Mouse (Mus musculus): ENCODE data around the gene Rtn4rl1. TPM values are rescaled to one million over a fixed set of nuclear protein-coding genes. Genes with fewer than 3 reads are reported as not detected.

Rtn4rl1 gene
- polyA plus RNA-seq, 1 experiment from 2014 or later: 1.1 TPM

- Histone ChIP-seq H3K27ac (ENCODE audit: low read depth) (no peak overlapping the region), H3K36me3 (ENCODE audit: insufficient read depth) (no peaks in the 10 kb centered on the region), H3K27me3 (ENCODE audit: insufficient read depth, low read length) (peaks cover 37% of the 10 kb centered on the region), H3K9me3 (ENCODE audit: low read depth, low read length) (no peaks in the 10 kb centered on the region), H3K4me3 (ENCODE audit: low read depth, low read length) (no peak overlapping the region), H3K9ac (no peak overlapping the region), H3K4me2 (no peak overlapping the region), H3K4me1 (ENCODE audit: insufficient read depth) (peaks cover 13% of the 10 kb centered on the region)
- no peak for TF ChIP-seq CTCF (IDR thresholded peaks at IDR 0.05; ENCODE audit: low read depth)
- WGBS: 73% methylated on average over 7 of the region's 7 CpGs
- ATAC-seq (ENCODE audit: insufficient read depth) (no peak), DNase-seq (no peak)
These were observed 84.5 kb downstream of the Rtn4rl1 start for GRCm38 (mm10) chr11:75278115-75278514.

- no peak for DNase-seq
- H3K4me1 ChIP-seq (ENCODE audit: insufficient read depth): peaks cover 13% of the 10 kb centered on the region
- 15% methylated on average over 4 of the region's 4 CpGs for WGBS
- no peak for ATAC-seq (ENCODE audit: insufficient read depth)
- H3K36me3 ChIP-seq (ENCODE audit: insufficient read depth): no peaks in the 10 kb centered on the region
- H3K9ac ChIP-seq: peak overlapping the region; percentile 38; the same call in 1 of the 2 replicates
- peaks cover 42% of the 10 kb centered on the region for H3K27me3 ChIP-seq (ENCODE audit: insufficient read depth, low read length)
- no peak overlapping the region for H3K27ac ChIP-seq (ENCODE audit: low read depth)
- H3K4me3 ChIP-seq (ENCODE audit: low read depth, low read length): peak overlapping the region; percentile 26
- H3K4me2 ChIP-seq: peak overlapping the region; percentile 57
- no peak for TF ChIP-seq CTCF (IDR thresholded peaks at IDR 0.05; ENCODE audit: low read depth)
- H3K9me3 ChIP-seq (ENCODE audit: low read depth, low read length): no peaks in the 10 kb centered on the region
These were observed 85.4 kb downstream of the Rtn4rl1 start for GRCm38 (mm10) chr11:75279013-75279341.

GRCm38 (mm10) chr11:75279342-75280065 is 85.9 kb downstream of the Rtn4rl1 start:
- Histone ChIP-seq H3K9ac (peak overlapping the region; percentile 38; the same call in 1 of the 2 replicates), H3K4me1 (ENCODE audit: insufficient read depth) (peaks cover 13% of the 10 kb centered on the region), H3K9me3 (ENCODE audit: low read depth, low read length) (no peaks in the 10 kb centered on the region), H3K4me2 (peak overlapping the region; percentile 57), H3K4me3 (ENCODE audit: low read depth, low read length) (peak overlapping the region; percentile 26), H3K27ac (ENCODE audit: low read depth) (no peak overlapping the region), H3K36me3 (ENCODE audit: insufficient read depth) (no peaks in the 10 kb centered on the region), H3K27me3 (ENCODE audit: insufficient read depth, low read length) (peaks cover 42% of the 10 kb centered on the region)
- DNase-seq (peak; percentile 44), ATAC-seq (ENCODE audit: insufficient read depth) (no peak)
- TF ChIP-seq CTCF (IDR thresholded peaks at IDR 0.05; ENCODE audit: low read depth): no peak
- 10% methylated on average over 16 of the region's 16 CpGs for WGBS

- Histone ChIP-seq H3K27ac (ENCODE audit: low read depth) (no peak overlapping the region), H3K9ac (no peak overlapping the region), H3K27me3 (ENCODE audit: insufficient read depth, low read length) (peaks cover 42% of the 10 kb centered on the region), H3K36me3 (ENCODE audit: insufficient read depth) (no peaks in the 10 kb centered on the region), H3K4me2 (no peak overlapping the region), H3K4me1 (ENCODE audit: insufficient read depth) (peaks cover 13% of the 10 kb centered on the region), H3K9me3 (ENCODE audit: low read depth, low read length) (no peaks in the 10 kb centered on the region), H3K4me3 (ENCODE audit: low read depth, low read length) (no peak overlapping the region)
- no peak for TF ChIP-seq CTCF (IDR thresholded peaks at IDR 0.05; ENCODE audit: low read depth)
- ATAC-seq (ENCODE audit: insufficient read depth) (no peak), DNase-seq (no peak)
- 55% methylated on average over 5 of the region's 5 CpGs for WGBS
These were observed 86.5 kb downstream of the Rtn4rl1 start for GRCm38 (mm10) chr11:75280066-75280410.

- Histone ChIP-seq H3K4me2 (no peak overlapping the region), H3K36me3 (ENCODE audit: insufficient read depth) (no peaks in the 10 kb centered on the region), H3K9me3 (ENCODE audit: low read depth, low read length) (no peaks in the 10 kb centered on the region), H3K4me3 (ENCODE audit: low read depth, low read length) (no peak overlapping the region), H3K4me1 (ENCODE audit: insufficient read depth) (peaks cover 11% of the 10 kb centered on the region; the same call in 1 of the 2 replicates), H3K27me3 (ENCODE audit: insufficient read depth, low read length) (peaks cover 42% of the 10 kb centered on the region), H3K27ac (ENCODE audit: low read depth) (no peak overlapping the region), H3K9ac (no peak overlapping the region)
- 53% methylated on average over 5 of the region's 5 CpGs for WGBS
- ATAC-seq (ENCODE audit: insufficient read depth): no peak
- DNase-seq: no peak
- TF ChIP-seq CTCF (IDR thresholded peaks at IDR 0.05; ENCODE audit: low read depth): no peak
These were observed 86.9 kb downstream of the Rtn4rl1 start for GRCm38 (mm10) chr11:75280435-75281001.

- no peak for ATAC-seq (ENCODE audit: insufficient read depth)
- Histone ChIP-seq H3K4me1 (ENCODE audit: insufficient read depth) (peaks cover 11% of the 10 kb centered on the region; the same call in 1 of the 2 replicates), H3K4me3 (ENCODE audit: low read depth, low read length) (no peak overlapping the region; the same call in 1 of the 2 replicates), H3K9ac (no peak overlapping the region), H3K4me2 (peak overlapping the region; percentile 40), H3K27ac (ENCODE audit: low read depth) (no peak overlapping the region), H3K36me3 (ENCODE audit: insufficient read depth) (no peaks in the 10 kb centered on the region), H3K9me3 (ENCODE audit: low read depth, low read length) (no peaks in the 10 kb centered on the region), H3K27me3 (ENCODE audit: insufficient read depth, low read length) (peaks cover 42% of the 10 kb centered on the region)
- no peak for DNase-seq
- 7% methylated on average over 29 of the region's 29 CpGs for WGBS
- TF ChIP-seq CTCF (IDR thresholded peaks at IDR 0.05; ENCODE audit: low read depth): no peak
These were observed 88.0 kb downstream of the Rtn4rl1 start for GRCm38 (mm10) chr11:75281380-75282256.
